Mouse (Mus musculus): ENCODE data around the gene Gclm. TPM values are rescaled to one million over a fixed set of nuclear protein-coding genes. Genes with fewer than 3 reads are reported as not detected.

The Gclm gene
- total and polyA plus RNA-seq, 2 experiments from 2014 or later = 36.1 to 47.3 TPM

DNA sequence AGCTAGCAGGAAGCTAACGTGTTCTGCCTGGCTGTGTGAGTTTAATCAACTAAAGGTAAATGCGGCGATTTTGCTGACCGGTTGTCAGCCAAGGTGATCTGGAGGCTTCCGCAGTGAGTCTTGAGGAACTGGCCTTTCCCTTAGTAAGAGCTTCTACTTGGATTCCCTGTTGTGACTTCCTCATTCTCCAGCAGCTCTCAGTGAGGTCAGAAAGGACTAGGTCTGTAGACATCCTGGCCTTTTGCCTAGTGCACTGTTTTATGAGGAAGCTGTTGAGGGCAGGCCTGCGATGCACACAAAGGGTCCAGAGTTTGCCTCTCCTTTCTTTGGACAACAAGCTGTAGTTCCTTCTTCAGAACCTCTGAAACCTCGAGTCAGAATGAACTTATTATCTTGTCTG lies 45.3 kb downstream of the Gclm start:
- DNase-seq (ENCODE audit: low spot score) (peak; percentile 67), ATAC-seq (ENCODE audit: insufficient read depth, low read depth) (no peak)
- no peak overlapping the region for H3K4me2 ChIP-seq (ENCODE audit: low read depth, low read length)
- H3K4me3 ChIP-seq (ENCODE audit: low read depth, low read length) = no peak overlapping the region
- H3K9me3 ChIP-seq (replicated peaks; ENCODE audit: control insufficient read depth, low read length) = no peaks in the 10 kb centered on the region
- TF ChIP-seq EP300 (IDR thresholded peaks at IDR 0.05; ENCODE audit: low read depth) = no peak
- no peak for TF ChIP-seq CTCF (IDR thresholded peaks at IDR 0.05; ENCODE audit: low read depth)
- H3K4me1 ChIP-seq (ENCODE audit: control insufficient read depth, insufficient read depth) = peaks cover 7% of the 10 kb centered on the region; the same call in 1 of the 2 replicates
- 66% methylated on average over 7 of the region's 7 CpGs for WGBS
- H3K27me3 ChIP-seq (ENCODE audit: control insufficient read depth, insufficient read depth, low read length) = no peaks in the 10 kb centered on the region
- peaks cover 3% of the 10 kb centered on the region; the same call in 1 of the 2 replicates for H3K36me3 ChIP-seq (replicated peaks; ENCODE audit: control insufficient read depth, insufficient read depth, low read length)
- no peak overlapping the region for H3K9ac ChIP-seq (replicated peaks; ENCODE audit: low read depth, low read length)
- peak overlapping the region; percentile 97 for H3K27ac ChIP-seq (ENCODE audit: low read depth)

- Histone ChIP-seq H3K27me3 (ENCODE audit: control insufficient read depth, insufficient read depth, low read length) (no peaks in the 10 kb centered on the region), H3K9me3 (replicated peaks; ENCODE audit: control insufficient read depth, low read length) (no peaks in the 10 kb centered on the region), H3K27ac (ENCODE audit: low read depth) (peak overlapping the region; percentile 97), H3K36me3 (replicated peaks; ENCODE audit: control insufficient read depth, insufficient read depth, low read length) (no peaks in the 10 kb centered on the region), H3K9ac (replicated peaks; ENCODE audit: low read depth, low read length) (peak overlapping the region; percentile 90; the same call in 1 of the 2 replicates), H3K4me1 (ENCODE audit: control insufficient read depth, insufficient read depth) (peaks cover 7% of the 10 kb centered on the region; the same call in 1 of the 2 replicates), H3K4me2 (ENCODE audit: low read depth, low read length) (peak overlapping the region; percentile 86), H3K4me3 (ENCODE audit: low read depth, low read length) (peak overlapping the region; percentile 92)
- peak; percentile 28 for ATAC-seq (ENCODE audit: insufficient read depth, low read depth)
- 25% methylated on average over 12 of the region's 12 CpGs for WGBS
- peak; percentile 61 for DNase-seq (ENCODE audit: low spot score)
- TF ChIP-seq EP300 (IDR thresholded peaks at IDR 0.05; ENCODE audit: low read depth) (no peak), CTCF (IDR thresholded peaks at IDR 0.05; ENCODE audit: low read depth) (no peak)
Observed at GRCm38 (mm10) chr3:122291828-122292227, 46.5 kb downstream of the Gclm start.

DNA sequence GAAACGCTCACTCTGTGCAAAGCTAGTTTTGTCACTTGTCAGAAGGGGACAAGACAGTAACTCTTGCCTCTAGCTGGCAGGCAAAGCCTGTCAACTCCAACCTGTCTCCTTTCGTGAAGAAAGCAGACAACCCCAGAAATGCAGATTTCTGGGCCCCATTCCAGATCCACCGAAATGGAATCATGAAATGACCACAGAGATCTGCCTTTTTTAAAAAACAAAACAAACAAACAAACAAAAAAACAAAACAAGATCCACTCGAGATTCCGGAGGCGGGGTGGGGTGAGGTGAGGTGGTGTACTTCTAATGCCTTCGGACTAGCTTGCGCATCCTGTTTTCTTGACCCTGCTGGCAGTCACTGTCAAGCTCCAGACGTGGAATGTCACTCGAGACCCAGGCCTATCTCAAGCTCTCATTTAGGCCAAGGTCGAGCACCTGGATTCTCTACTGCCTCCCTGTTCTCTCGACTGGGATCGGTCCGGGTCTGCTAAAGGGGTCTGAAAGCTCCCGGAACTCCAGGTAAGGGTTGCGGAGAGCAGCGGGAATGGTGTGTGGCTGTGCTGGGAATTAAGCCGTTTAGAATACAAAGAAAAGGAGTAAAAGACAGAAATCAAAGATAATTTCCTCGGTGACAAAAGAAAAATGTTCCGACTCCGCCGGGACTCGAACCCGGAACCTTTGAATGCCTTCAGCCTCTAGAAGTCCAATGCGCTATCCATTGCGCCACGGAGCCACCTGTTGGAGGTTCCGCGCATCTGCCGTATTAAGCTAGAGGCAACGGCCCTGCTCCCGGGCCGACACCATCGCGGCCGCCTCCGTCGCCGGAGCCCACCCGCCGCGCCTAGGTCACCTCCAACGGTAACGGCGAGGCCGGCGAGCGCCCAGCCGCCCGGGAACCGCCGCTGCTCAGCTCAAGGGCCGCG lies 47.2 kb downstream of the Gclm start:
- H3K9ac ChIP-seq (replicated peaks; ENCODE audit: low read depth, low read length) = peak overlapping the region; percentile 90
- TF ChIP-seq CTCF (IDR thresholded peaks at IDR 0.05; ENCODE audit: low read depth) (peak; percentile 32), EP300 (IDR thresholded peaks at IDR 0.05; ENCODE audit: low read depth) (no peak)
- peaks cover 7% of the 10 kb centered on the region; the same call in 1 of the 2 replicates for H3K4me1 ChIP-seq (ENCODE audit: control insufficient read depth, insufficient read depth)
- H3K4me3 ChIP-seq (ENCODE audit: low read depth, low read length) = peak overlapping the region; percentile 92
- H3K9me3 ChIP-seq (replicated peaks; ENCODE audit: control insufficient read depth, low read length) = no peaks in the 10 kb centered on the region
- DNase-seq (ENCODE audit: low spot score) (peak; percentile 68), ATAC-seq (ENCODE audit: insufficient read depth, low read depth) (peak; percentile 76)
- H3K36me3 ChIP-seq (replicated peaks; ENCODE audit: control insufficient read depth, insufficient read depth, low read length) = no peaks in the 10 kb centered on the region
- no peaks in the 10 kb centered on the region for H3K27me3 ChIP-seq (ENCODE audit: control insufficient read depth, insufficient read depth, low read length)
- WGBS = 4% methylated on average over 54 of the region's 54 CpGs
- peak overlapping the region; percentile 97 for H3K27ac ChIP-seq (ENCODE audit: low read depth)
- H3K4me2 ChIP-seq (ENCODE audit: low read depth, low read length) = peak overlapping the region; percentile 86

DNA sequence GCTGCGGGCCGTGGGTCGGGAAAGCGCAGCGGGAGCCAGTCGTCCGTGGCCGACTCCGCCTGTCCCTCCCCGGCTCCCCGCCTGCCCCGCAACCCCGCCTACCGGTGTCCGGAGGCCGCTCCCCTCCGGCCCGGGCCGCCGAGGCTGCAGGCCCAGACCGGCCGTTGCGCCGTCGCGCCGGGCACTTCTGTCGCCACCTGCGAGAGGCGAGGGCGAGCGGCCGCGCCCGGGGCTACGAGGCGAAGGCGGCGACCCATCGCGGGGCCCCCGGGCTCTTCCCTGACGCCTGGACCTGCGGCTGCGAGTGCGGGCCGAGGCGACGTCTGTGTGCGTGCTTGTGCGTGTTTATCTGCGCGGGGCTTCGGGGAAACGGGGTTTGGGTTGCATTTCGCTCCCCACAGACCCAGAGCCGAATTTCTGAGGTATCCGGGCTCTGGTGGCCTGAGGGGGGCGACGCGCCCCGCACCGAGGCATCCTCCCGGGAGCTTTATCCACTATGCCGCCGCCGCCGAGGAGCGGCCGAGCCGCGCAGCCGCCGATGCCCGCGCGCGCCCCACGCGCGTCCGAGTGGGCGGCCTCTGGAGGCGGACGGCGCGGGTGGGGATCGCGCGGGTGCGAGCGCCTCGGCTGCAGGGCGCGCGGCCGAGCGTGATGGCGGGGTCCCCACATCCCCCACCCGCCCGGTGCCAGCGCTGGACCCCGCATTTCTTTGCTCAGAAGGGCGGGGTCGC lies 48.0 kb downstream of the Gclm start:
- WGBS = under 1% methylated on average over 73 of the region's 105 CpGs
- H3K4me3 ChIP-seq (ENCODE audit: low read depth, low read length) = peak overlapping the region; percentile 92
- no peak for TF ChIP-seq CTCF (IDR thresholded peaks at IDR 0.05; ENCODE audit: low read depth)
- no peak for TF ChIP-seq EP300 (IDR thresholded peaks at IDR 0.05; ENCODE audit: low read depth)
- peak overlapping the region; percentile 90 for H3K9ac ChIP-seq (replicated peaks; ENCODE audit: low read depth, low read length)
- no peaks in the 10 kb centered on the region for H3K9me3 ChIP-seq (replicated peaks; ENCODE audit: control insufficient read depth, low read length)
- peak; percentile 72 for DNase-seq (ENCODE audit: low spot score)
- H3K4me2 ChIP-seq (ENCODE audit: low read depth, low read length) = peak overlapping the region; percentile 86
- peak overlapping the region; percentile 97 for H3K27ac ChIP-seq (ENCODE audit: low read depth)
- H3K4me1 ChIP-seq (ENCODE audit: control insufficient read depth, insufficient read depth) = peaks cover 7% of the 10 kb centered on the region; the same call in 1 of the 2 replicates
- peak; percentile 86 for ATAC-seq (ENCODE audit: insufficient read depth, low read depth)
- H3K36me3 ChIP-seq (replicated peaks; ENCODE audit: control insufficient read depth, insufficient read depth, low read length) = no peaks in the 10 kb centered on the region
- H3K27me3 ChIP-seq (ENCODE audit: control insufficient read depth, insufficient read depth, low read length) = no peaks in the 10 kb centered on the region

Data from heart, postnatal 0 days (tissue).